Mouse (Mus musculus) monocyte, adult 2 months (primary cell): ENCODE data around the gene Ldb1.
"Not testable (repeated sequence)": the region's sequence is repeated elsewhere in the genome, so short reads cannot be mapped to it uniquely, and the experiment has no call there.

Experiments used
- DNase-seq, 2 experiments: peaks; one replicate each; pipeline ENCODE4 v3.0.0; 2022; ENCODE audit warnings: low spot score in 2 of 2, low read depth in 1 of 2

Ldb1 gene

GRCm38 (mm10) chr19:46030196-46030983 lies 14.6 kb downstream of the Ldb1 start:
- DNase-seq: no peak

GRCm38 (mm10) chr19:46029652-46030051 lies 15.4 kb downstream of the Ldb1 start:
- DNase-seq: no peak

DNA sequence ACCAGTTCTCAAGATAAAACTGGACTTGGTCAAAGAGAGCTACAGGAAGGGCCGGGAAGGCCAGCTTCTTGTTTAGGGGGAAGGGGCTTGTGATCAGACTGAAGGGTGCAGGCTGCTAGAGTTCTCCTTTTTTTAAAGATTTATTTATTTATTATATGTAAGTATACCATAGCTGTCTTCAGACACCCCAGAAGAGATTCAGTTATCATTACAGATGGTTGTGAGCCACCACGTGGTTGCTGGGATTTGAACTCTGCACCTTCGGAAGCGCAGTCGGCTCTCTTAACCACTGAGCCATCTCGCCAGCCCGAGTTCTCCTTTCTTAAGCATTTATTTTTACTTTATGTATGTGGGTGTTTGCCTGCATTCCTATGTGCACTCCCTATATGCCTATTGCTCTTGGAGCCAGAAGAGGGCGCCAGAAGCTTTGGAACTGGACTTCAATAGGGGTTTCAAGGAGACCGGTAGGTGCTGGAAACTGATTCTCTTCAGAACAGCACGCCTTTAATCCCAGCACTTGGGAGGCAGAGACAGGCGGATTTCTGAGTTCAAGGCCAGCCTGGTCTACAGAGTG lies 16.2 kb downstream of the Ldb1 start:
- no peak for DNase-seq

DNA sequence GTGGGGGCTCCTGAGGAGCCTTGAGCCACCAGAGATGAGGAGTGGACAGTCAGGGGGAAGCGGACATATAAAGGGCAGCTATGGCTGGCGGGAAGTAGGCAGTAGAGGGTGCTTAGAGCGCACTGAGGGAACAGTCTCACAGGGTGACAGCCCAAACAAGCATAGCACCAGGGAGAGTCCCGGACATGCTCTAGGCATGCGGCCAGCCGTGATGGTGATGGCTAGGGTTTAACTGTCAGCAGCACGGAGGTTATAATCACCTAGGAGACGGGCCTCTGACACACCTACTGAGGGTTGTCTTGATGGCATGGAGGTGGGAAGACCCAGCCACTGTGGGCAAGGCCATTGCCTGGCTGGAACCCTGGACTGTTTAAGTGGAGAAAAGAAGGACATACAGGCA lies 18.4 kb downstream of the Ldb1 start:
- DNase-seq: no peak

GRCm38 (mm10) chr19:46024959-46025358 lies 20.1 kb downstream of the Ldb1 start:
- no peak for DNase-seq

- DNase-seq: no peak
Measured at GRCm38 (mm10) chr19:46016023-46016422, 29.0 kb downstream of the Ldb1 start.

GRCm38 (mm10) chr19:46014572-46015178 lies 30.3 kb downstream of the Ldb1 start:
- peak; percentile 49 to 75 for DNase-seq

- DNase-seq: no peak
Measured at GRCm38 (mm10) chr19:46005680-46006079, 39.3 kb downstream of the Ldb1 start.

- no peak for DNase-seq
Measured at GRCm38 (mm10) chr19:46004814-46005466, 40.1 kb downstream of the Ldb1 start.

- DNase-seq: peak; percentile 72 to 74
Measured at GRCm38 (mm10) chr19:46003371-46004226, 41.4 kb downstream of the Ldb1 start, which contains the start of gene Hps6. Gene Hps6, plus strand, starts transcription at chr19:46003508.

GRCm38 (mm10) chr19:46002279-46002678 lies 42.7 kb downstream of the Ldb1 start:
- DNase-seq: peak in 1 of 2 experiments; percentile 23

DNA sequence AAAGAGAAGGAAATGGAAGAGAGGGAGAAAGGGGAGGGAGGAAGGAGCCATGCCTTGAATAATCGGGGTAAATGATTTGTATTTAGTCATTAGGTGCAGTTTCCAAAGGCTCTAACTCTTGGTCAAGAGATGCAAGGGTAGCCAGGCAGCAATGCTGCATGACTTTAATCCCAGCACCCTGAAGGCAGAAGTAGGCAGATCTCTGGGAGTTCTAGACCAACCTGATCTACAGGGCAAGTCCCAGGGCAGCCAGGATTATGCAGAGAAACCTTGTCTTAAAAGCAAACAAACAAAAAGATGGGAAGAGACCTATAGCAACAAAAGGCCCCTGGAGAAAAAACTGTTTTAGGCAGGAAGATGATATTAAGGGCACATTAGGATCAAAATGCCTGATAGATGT lies 45.6 kb downstream of the Ldb1 start:
- no peak for DNase-seq

- DNase-seq: no peak
Measured at GRCm38 (mm10) chr19:45998694-45999217, 46.3 kb downstream of the Ldb1 start.

DNA sequence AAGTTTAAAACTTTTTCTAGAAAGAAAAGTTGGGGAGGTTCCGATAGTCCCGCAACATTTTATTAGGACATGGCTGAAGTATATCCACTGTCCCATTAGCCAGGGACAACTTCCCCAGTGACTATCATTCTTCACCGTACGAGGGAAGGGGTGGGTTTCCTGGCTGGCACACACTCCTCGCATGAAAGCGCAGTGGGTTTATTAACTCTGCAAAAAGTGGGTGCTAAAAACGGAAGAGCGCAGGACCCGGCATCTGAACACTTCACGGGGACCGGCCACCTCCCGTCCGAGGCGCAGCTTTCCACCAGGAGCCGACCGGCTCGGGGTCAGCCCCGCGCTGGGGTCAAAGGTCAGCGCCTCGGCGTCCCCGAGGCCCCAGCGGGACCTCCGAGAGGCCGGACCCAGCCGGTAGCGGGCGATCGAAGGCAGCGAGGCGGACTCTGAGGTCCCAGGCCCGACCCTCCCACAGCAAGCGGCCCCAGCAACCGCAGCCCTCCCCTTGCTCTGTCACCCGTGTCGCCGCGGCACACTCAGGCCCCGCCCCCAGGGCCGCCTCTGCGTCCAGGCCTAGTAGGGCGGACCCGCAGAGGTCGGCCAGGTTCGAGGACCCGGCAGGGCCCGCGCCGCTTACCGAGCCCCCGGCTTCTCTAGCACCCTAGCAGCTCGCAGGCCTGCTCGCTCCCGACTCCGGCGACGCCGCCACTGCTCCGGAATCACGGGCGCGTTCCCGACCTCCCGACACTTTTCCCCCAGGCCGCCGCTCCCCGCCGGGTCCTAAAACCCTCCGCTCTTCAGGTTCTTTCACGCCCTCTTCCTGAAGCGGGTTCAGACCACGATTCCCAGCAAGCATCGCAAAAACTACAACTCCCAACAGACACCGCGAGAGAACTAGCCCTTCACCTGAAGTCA lies 47.0 kb downstream of the Ldb1 start, which contains the start of gene Armh3:
Gene Armh3 (minus strand): TSS at position 704 of the 909 bp plus-strand sequence.
- peak; percentile 68 to 83 for DNase-seq

DNA sequence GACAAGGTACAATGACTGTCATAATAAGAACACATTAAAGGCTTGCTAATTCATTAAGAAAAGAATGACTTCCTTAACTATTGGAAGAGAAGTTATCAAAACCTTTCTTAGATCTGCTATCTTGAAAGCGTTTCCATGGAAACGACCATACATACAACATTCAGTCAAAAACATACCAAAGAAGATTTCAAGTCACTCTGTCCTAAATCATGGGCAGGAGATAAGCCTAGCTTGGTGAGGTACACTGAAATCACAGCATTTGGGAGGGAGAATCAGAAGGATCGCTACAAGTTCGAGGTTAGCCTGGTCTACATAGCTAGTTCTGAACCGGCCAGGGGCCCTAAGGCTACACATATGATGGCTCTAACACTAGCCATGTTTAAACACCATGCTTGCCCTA lies 47.6 kb downstream of the Ldb1 start:
- no peak for DNase-seq

GRCm38 (mm10) chr19:45993981-45994737 lies 50.9 kb downstream of the Ldb1 start:
- no peak for DNase-seq

DNA sequence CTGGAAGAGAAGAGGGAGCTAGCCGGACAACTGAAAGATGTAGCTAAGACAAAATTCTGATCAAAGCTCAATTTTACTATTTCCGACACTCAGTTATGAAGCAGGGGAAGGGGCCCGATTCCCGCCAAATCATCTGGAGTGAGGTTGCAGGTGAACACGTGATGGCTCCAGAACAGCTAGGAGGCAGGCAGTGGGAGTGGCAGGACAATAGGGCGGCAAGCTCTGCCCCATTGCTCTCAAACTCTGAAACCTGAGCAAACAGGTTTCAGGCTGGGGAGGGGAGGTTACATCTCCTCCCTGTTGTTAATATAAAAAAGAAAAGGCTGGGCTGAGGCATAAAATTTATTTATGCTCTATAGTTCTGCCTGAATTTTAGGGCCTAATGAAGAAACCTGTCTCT lies 51.6 kb downstream of the Ldb1 start:
- not testable (repeated sequence) for DNase-seq

DNA sequence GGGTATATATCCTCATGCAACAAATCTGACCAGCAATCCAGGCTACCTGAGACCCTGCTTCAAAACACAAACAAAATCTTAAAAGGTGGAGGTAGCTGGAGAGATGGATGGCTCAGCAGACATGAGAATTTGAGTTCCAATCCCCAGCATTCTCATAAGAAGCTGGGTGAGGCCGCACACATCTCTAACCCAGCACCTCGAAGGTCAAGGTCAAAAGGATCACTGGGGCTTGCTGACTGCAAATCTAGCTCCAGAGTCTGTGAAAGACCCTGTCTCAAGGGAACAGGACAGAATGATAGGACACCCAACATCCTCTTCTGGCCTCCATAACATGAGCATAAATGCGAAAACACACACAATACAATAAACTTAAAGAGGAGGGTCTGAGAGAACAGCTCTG lies 53.8 kb downstream of the Ldb1 start:
- DNase-seq: no peak

GRCm38 (mm10) chr19:45988238-45988637 lies 56.8 kb downstream of the Ldb1 start:
- DNase-seq: no peak
